Mouse (Mus musculus) gastrocnemius, adult 18-20 months (tissue): Measurements from ENCODE around the gene Sema6d. TPM values are rescaled to one million over a fixed set of nuclear protein-coding genes. Genes with fewer than 3 reads are reported as not detected.
A peak's percentile ranks its signal among the peaks of the same experiment; 100 is the strongest.

Experiments used
- DNase-seq: peaks from one replicate; pipeline ENCODE4 v3.0.0; 2021; ENCODE audit warnings: low spot score
- total RNA-seq, 2 experiments: library from RNA; stranded (reverse); gene quantifications; 2 replicates each; pipeline ENCODE4 v1.2.3; 2021

Gene Sema6d
- total RNA-seq, 2 experiments from 2014 or later, result 8.4 to 11.2 TPM

- no peak for DNase-seq
Observed at GRCm38 (mm10) chr2:124396733-124397132, 307.0 kb downstream of the Sema6d start.

GRCm38 (mm10) chr2:124397304-124397703 lies 307.5 kb downstream of the Sema6d start:
- DNase-seq, result no peak

GRCm38 (mm10) chr2:124399611-124400010 lies 309.8 kb downstream of the Sema6d start:
- DNase-seq, result no peak

GRCm38 (mm10) chr2:124401727-124402380 lies 312.1 kb downstream of the Sema6d start:
- no peak for DNase-seq

- DNase-seq, result no peak
Observed at GRCm38 (mm10) chr2:124403571-124403970, 313.8 kb downstream of the Sema6d start.

- DNase-seq, result no peak
Observed at GRCm38 (mm10) chr2:124403981-124404380, 314.2 kb downstream of the Sema6d start.

- DNase-seq, result no peak
Observed at GRCm38 (mm10) chr2:124404631-124405562, 315.1 kb downstream of the Sema6d start.

- peak; percentile 4 for DNase-seq
Observed at GRCm38 (mm10) chr2:124408956-124409355, 319.2 kb downstream of the Sema6d start.

- no peak for DNase-seq
Observed at GRCm38 (mm10) chr2:124416730-124417129, 327.0 kb downstream of the Sema6d start.

GRCm38 (mm10) chr2:124418319-124418718 lies 328.6 kb downstream of the Sema6d start:
- DNase-seq, result no peak

GRCm38 (mm10) chr2:124420170-124420825 lies 330.5 kb downstream of the Sema6d start:
- no peak for DNase-seq

GRCm38 (mm10) chr2:124429744-124430143 lies 340.0 kb downstream of the Sema6d start:
- DNase-seq, result no peak

GRCm38 (mm10) chr2:124430708-124431107 lies 340.9 kb downstream of the Sema6d start:
- no peak for DNase-seq

- DNase-seq, result no peak
Observed at GRCm38 (mm10) chr2:124435382-124436002, 345.7 kb downstream of the Sema6d start.

- no peak for DNase-seq
Observed at GRCm38 (mm10) chr2:124436704-124437103, 346.9 kb downstream of the Sema6d start.

GRCm38 (mm10) chr2:124444199-124444598 lies 354.4 kb downstream of the Sema6d start:
- no peak for DNase-seq

GRCm38 (mm10) chr2:124455881-124456280 lies 366.1 kb downstream of the Sema6d start:
- no peak for DNase-seq

- DNase-seq, result no peak
Observed at GRCm38 (mm10) chr2:124456999-124457398, 367.2 kb downstream of the Sema6d start.

GRCm38 (mm10) chr2:124458028-124458427 lies 368.3 kb downstream of the Sema6d start:
- no peak for DNase-seq

GRCm38 (mm10) chr2:124460956-124461355 lies 371.2 kb downstream of the Sema6d start:
- DNase-seq, result no peak

- no peak for DNase-seq
Observed at GRCm38 (mm10) chr2:124461378-124461851, 371.6 kb downstream of the Sema6d start.
